Mouse (Mus musculus) layer of hippocampus, postnatal 14 days (tissue): Measurements from ENCODE around the gene Ppp2r3d. TPM values are rescaled to one million over a fixed set of nuclear protein-coding genes. Genes with fewer than 3 reads are reported as not detected.

ENCODE experiments used
- DNase-seq, 2 experiments: peaks; one replicate each; pipeline ENCODE4 v3.0.0; 2021 to 2022; ENCODE audit warnings: low spot score in 2 of 2, mixed read lengths in 1 of 2
- total RNA-seq, 2 experiments: library from RNA; stranded (reverse); gene quantifications; 2 replicates each; pipeline ENCODE4 v1.2.3; 2021

Ppp2r3d gene
- total RNA-seq, 2 experiments from 2014 or later: 90.9 to 98.3 TPM

DNA sequence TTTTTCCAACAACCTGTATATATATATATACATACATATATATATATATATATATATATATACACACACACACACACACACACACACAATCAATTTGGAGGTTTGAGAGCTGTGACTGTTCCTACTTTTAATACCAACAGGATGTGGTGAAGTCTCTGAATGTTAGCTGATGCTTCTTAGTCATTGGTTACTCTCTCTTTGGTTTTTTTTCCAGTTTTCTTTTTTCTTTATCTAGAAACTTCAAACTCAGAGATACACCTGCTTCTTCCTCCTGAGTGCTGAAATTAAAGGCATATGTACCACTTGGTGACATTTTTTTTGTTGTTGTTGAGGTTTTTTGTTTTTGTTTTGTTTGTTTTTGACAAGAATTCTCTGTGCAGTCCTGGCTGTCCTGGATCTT, 63.8 kb downstream of the Ppp2r3d start:
- DNase-seq: no peak

DNA sequence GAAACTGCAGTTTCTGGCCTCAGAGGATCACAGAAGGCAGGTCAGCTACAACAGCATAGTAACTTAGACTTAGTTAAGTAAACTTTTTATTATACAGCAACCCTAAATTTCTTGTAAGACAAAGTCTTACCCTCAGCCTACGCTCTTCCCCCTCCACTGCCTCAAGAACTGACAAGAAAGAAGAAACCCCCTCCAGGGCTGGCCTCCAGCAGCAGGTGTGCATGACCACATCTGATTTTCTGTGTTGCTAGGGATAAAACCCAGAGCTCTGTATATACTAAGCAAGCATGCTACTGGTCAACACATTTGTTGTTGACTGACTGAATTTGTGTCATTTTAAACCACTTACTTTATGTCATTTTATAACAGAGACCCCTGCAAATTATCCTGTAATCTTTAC, 65.1 kb downstream of the Ppp2r3d start:
- DNase-seq: no peak

DNA sequence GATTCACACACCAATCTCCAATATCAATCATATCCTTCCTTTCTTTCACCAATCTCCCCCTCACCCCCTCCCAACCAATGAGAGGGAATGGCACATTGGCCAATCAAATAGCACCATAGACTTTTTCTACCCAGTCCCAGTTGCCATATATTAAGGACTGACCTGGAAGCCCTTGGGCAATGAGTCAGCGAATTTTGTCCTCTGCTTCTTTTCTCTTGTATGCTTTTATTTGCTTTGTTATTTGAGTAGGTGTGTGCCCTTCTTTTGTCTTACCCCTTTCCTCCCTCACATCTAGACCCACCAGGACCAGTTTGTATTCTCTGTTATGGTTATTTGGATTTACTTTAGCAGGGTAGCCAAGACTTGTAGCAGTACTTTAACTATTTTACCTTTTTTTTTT, 68.1 kb downstream of the Ppp2r3d start:
- no peak for DNase-seq

Other genes starting within 250 kb of the Ppp2r3d start
- gene 2010315B03Rik, start 164.2 kb downstream of the Ppp2r3d start, total RNA-seq: 10 to 100 TPM; 14.7 to 17.8 TPM
- not detected for gene Gm21836, start 16.9 kb upstream of the Ppp2r3d start, total RNA-seq